ENCODE assay signal across 14 mouse cellular contexts in the genomic region with DNA sequence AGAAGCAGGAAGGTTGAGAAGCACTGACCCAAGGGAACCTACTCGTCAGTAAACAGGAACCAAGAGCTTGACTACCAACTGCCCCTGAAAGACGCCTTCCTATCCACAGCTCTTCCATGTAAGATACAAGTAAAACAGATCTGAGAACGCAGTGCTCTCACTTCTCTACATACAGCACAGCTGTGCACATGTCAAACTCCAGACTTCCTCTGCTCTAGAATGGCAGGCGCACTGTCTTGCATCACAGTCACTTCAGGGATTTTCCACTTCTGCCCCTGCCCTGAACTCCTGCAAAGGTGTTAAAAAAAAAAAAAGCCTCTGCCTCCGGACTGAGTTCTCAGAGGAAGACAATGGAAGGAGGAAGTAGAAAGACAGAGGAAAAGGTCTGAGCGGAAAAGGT.
A peak's percentile ranks its signal among the peaks of the same experiment; 100 is the strongest.
DNase-seq lines count a peak whose midpoint lies in the region; ATAC-seq and TF ChIP-seq lines count a peak whose summit lies in the region.
"Had no signal": no experiment of that assay in that cellular context is flagged by ENCODE, and none has a peak within 500 bp of the region (broad histone marks: within the 10 kb centered on the region; RNA-seq: fewer than 3 reads in every experiment).

No protein-coding gene starts in this region.

- H3K27me3 ChIP-seq in heart, postnatal 0 days (ENCODE audit: control insufficient read depth, insufficient read depth, low read length), result no peaks in the 10 kb centered on the region
- H3K27me3 ChIP-seq: embryonic facial prominence, embryonic 12.5 days had no signal

- H3K4me1 ChIP-seq in heart, postnatal 0 days (ENCODE audit: control insufficient read depth, insufficient read depth), result no peaks in the 10 kb centered on the region

- H3K4me3 ChIP-seq in heart, postnatal 0 days (ENCODE audit: low read depth, low read length), result no peak overlapping the region
- H3K4me3 ChIP-seq: embryonic facial prominence, embryonic 12.5 days had no signal

- H3K9ac ChIP-seq in heart, postnatal 0 days (replicated peaks; ENCODE audit: low read depth, low read length), result no peak overlapping the region
- H3K9ac ChIP-seq: embryonic facial prominence, embryonic 12.5 days; hindbrain, embryonic 14.5 days had no signal

- no peaks in the 10 kb centered on the region for H3K36me3 ChIP-seq in heart, postnatal 0 days (replicated peaks; ENCODE audit: control insufficient read depth, insufficient read depth, low read length)
- H3K36me3 ChIP-seq: embryonic facial prominence, embryonic 12.5 days had no signal

- ATAC-seq in heart, postnatal 0 days (ENCODE audit: insufficient read depth, low read depth), result no peak
- ATAC-seq: forebrain, embryonic 14.5 days had no signal

- intact Hi-C loops in heart, postnatal 25 days (cut with DNase I), result no loop called here

- no peak for TF ChIP-seq CTCF in heart, postnatal 0 days (IDR thresholded peaks at IDR 0.05; ENCODE audit: low read depth)

- H3K27ac ChIP-seq in heart, postnatal 0 days (ENCODE audit: low read depth), result peak overlapping the region; percentile 15; the same call in 1 of the 2 replicates
- H3K27ac ChIP-seq: embryonic facial prominence, embryonic 12.5 days; hindbrain, embryonic 14.5 days had no signal

- peak; percentile 32 for DNase-seq in heart, postnatal 0 days (ENCODE audit: low spot score)
- DNase-seq in heart, postnatal 25 days (ENCODE audit: low spot score), result no peak
- DNase-seq in spleen, postnatal 36 days (ENCODE audit: low spot score in 2 of 2), result peak; percentile 45 to 56
- no peak for DNase-seq in spleen, adult 18-20 months
- peak; percentile 20 for DNase-seq in lung, postnatal 10 days
- no peak for DNase-seq in retina, postnatal 1 day
- no peak for DNase-seq in cerebellum, adult 11-12 months
- DNase-seq: adrenal gland, postnatal 14 days; cerebellum, adult 2 months; gastrocnemius, postnatal 14 days; right cerebral cortex, adult 18-20 months had no signal

- no peak for TF ChIP-seq EP300 in heart, postnatal 0 days (IDR thresholded peaks at IDR 0.05; ENCODE audit: low read depth)

- H3K9me3 ChIP-seq in heart, postnatal 0 days (replicated peaks; ENCODE audit: control insufficient read depth, low read length), result no peaks in the 10 kb centered on the region
- H3K9me3 ChIP-seq: embryonic facial prominence, embryonic 12.5 days had no signal

- WGBS in heart, postnatal 0 days, result 28% methylated on average over 6 of the region's 6 CpGs

- no peak overlapping the region for H3K4me2 ChIP-seq in heart, postnatal 0 days (ENCODE audit: low read depth, low read length)
- H3K4me2 ChIP-seq: embryonic facial prominence, embryonic 12.5 days; hindbrain, embryonic 14.5 days had no signal

Comparison
In these comparisons a context has a peak if more than half of its experiments do, and no peak if none do; other contexts are left out.
1. DNase-seq: peak in heart, postnatal 0 days (single experiment), spleen, postnatal 36 days (2 of 2) and lung, postnatal 10 days (single experiment); none in heart, postnatal 25 days (single experiment), spleen, adult 18-20 months (0 of 2), retina, postnatal 1 day (single experiment) and cerebellum, adult 11-12 months (single experiment).